Mouse (Mus musculus) heart, postnatal 36 days (tissue): ENCODE data around the gene Zdhhc5. TPM values are rescaled to one million over a fixed set of nuclear protein-coding genes. Genes with fewer than 3 reads are reported as not detected.
"Not testable (repeated sequence)": the region's sequence is repeated elsewhere in the genome, so short reads cannot be mapped to it uniquely, and the experiment has no call there.

ENCODE experiments used
- DNase-seq, 2 experiments: peaks; one replicate each; pipeline ENCODE4 v3.0.0; 2021 to 2022
- intact Hi-C: fragments of 180-260 bp; cut with DNase I; formaldehyde crosslinking; loops from one replicate; pipeline ENCODE4 v1.15.1; 2025
- total RNA-seq, 2 experiments: library from RNA; stranded (reverse); gene quantifications; 2 replicates each; pipeline ENCODE4 v1.2.3; 2021

Gene Zdhhc5
- total RNA-seq, 2 experiments from 2014 or later = 62.4 to 63.4 TPM

DNA sequence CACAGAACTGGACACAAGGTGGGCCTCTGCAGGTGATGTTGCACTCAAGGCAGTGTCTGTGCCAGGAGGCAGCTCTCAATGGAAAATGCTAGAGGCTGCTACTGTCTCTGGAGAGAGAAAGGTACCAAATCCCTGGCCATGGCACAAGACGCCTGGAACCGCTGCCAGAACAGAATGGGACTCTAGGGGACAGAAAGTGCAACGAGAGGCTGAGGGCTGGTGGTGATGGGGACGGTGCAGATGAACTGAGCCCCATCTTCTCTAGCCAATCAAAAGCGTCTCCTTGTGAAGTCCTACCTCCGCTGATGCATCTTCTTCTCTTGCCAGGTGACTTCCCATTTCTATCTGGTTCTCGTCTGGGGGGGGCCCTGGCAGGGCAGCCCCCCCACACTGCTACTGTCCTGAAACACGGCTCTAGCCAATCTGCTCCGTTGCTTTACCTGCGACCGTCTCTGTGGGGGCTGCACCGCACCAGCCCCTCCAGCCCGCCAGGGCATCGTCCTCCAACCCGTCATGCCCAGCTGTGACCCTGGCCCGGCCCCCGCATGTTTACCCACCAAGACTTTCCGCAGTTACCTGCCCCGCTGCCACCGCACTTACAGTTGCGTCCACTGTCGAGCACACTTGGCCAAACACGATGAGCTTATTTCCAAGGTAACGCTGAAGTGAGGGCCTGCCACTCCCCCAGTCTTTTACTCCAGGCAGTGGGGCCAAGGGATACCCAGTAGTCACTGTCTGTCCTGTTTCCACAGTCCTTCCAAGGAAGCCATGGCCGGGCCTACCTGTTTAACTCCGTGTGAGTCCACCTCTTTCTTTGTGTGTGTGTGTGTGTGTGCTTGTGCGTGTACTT is 21.6 kb upstream of the Zdhhc5 start:
- DNase-seq = no peak
- intact Hi-C loops = no loop called here

DNA sequence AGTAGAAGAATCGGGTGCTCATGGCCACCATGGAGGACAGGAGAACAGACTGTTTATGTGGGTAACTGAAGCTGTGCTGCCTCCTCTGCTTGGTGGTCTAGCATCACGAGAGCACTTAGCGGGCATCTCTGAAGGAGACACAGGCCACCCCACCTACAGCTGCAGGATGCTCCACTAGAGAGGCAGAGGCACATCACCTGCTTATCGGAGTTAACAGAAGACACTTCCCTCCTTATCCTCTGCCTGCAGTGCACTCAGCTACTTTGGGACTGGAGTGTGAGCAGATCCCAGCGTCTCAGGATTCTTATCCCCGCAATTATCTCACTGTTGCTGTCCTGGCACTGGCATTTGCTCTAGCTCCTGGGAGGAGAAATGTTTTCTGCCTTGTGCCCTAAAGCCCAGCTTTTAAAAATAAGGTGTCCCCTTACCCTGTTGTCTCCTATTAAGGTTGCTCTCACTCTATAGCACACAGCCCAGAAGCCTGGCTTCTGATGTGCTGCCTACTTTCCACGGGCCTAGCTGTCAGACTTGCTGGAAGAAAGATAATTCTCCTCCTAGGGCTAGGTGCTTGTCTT is 20.5 kb upstream of the Zdhhc5 start:
- intact Hi-C loops = no loop called here
- no peak for DNase-seq

DNA sequence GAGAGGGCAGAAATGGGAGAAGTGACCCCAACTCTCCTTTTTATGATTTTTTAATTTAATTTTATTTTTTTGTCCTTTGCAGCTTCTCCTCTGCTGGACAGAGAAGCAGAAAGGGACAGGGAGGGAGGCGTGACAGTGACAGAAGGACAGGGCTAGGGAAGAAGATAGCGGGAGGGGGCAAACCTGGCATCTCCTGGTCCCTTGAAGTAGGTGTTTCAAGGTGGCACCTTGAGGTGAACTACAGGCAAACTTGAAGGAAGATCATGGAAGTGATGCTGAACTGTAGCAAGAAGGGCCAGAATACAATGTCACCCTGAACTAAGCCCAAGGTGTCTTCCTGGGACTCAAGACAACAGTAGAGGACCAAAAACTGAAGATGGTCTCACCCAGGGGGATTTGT is 19.9 kb upstream of the Zdhhc5 start:
- intact Hi-C loops = no loop called here
- DNase-seq = no peak

DNA sequence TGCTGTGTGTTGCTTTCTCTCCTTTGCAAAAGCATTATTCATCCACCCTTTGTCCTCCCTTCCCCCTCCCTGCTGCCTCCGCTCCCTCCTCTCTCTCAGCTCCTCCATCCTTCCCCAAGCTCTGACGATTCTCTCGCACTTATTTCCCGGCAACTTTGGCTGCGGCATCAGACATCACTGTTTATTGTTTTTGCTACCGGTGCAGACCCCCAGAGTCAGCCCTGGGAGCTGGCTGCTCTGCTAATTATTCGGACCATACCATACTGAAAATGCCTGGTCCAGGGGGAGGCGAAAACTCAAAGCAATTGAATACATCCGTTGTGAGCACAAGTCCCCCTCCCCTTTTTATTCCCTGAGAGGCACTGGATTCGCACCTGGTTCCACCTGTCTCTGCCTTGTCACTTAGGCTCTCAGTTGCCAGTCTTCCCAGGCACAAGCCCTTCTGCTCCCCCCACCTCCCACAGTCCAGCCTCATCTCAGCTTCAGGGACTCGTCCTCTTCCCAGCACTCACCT is 19.4 kb upstream of the Zdhhc5 start:
- no peak for DNase-seq
- intact Hi-C loops = no loop called here

DNA sequence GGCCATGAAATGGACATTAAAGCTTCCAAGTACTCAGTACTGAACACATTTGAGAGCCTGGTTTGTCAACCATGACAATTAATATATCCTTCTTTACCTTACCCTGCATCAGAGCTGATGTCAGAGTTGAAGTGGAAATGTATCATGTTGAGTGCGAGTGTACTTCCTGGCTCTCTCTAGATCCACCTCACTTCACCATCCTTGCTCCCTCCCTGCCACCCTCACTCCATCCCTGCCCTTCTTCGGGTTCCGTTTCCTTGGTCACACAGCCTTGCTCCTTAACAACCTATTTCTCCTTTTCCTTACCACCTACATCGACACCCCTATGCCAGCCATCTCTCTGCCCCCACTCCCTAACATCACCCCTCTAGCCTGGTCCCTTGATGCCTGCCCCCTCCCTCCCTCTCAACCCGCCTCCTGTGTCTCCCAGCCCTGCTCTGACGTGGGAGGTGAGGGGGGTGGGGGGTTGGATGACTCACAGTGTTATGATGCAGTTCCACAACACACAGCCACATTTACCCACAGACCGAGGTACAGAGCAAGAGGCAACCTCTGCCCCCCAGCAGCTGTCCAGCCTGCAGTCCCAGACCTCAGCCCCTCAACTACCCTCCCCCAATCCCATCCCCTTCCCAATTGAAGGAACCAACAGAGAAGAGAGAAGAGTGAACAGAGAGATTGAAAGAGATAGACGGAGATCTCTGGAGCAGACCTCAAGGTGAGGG is 18.8 kb upstream of the Zdhhc5 start, which contains the start of gene Ypel4:
TSS of gene Ypel4 (plus strand) at position 480 of the 722 bp plus-strand sequence.
- intact Hi-C loops = no loop called here
- DNase-seq = peak in 1 of 2 experiments; percentile 51

DNA sequence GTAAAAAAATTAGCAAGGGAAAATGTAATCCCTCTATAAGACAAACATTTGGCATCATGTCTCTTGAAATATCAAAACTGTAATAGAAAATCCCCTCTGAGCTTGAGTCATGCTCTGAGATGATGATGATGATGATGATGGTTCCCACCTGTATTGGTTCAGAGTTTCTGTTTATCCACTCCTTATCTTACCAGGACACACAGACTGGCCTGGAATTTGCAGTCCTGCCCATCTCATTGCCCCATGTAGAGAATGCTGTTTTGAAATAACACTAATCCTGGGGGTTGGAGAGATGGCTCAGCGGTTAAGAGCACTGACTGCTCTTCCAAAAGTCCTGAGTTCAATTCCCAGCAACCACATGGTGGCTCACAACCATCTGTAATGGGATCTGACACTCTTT is 17.4 kb upstream of the Zdhhc5 start:
- no peak for DNase-seq
- intact Hi-C loops = no loop called here

DNA sequence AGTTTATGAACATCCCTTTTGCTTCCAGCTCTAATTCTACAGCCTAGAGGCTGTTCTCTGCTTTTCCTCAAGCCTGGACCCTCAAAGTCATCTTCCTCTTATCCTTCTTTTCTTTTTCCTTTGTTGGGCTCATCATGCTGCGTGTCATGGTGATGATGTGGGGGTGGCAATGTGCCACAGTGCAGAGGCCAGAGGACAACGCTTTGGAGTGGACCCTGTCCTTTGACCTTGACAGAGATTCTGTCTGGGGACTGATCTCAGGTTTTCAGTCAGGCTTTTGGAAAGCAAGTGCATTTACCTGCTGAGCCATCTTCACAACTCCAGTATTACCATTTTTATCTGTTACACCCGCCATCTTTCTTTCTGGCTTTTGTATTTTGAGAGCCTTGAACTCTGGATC is 16.2 kb upstream of the Zdhhc5 start:
- intact Hi-C loops = no loop called here

DNA sequence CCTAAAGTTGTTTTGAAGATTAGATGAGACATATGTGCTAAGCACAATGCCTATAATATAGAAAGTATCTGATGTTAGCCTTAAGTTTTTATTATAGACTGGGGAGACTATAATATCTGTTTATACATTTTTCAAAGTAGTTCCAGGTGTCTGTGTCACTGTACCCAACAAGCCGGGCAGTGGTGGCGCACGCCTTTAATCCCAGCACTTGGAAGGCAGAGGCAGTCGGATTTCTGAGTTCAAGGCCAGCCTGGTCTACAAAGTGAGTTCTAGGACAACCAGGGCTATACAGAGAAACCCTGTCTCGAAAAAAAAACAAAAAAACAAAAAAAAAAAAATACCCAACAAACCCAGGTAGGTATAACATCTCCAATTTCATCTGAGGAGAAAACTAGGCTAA is 13.2 kb upstream of the Zdhhc5 start:
- intact Hi-C loops, DNase-seq: not testable (repeated sequence)

More for the DNA sequence above, 16.2 kb upstream of the Zdhhc5 start:
- no peak for DNase-seq

DNA sequence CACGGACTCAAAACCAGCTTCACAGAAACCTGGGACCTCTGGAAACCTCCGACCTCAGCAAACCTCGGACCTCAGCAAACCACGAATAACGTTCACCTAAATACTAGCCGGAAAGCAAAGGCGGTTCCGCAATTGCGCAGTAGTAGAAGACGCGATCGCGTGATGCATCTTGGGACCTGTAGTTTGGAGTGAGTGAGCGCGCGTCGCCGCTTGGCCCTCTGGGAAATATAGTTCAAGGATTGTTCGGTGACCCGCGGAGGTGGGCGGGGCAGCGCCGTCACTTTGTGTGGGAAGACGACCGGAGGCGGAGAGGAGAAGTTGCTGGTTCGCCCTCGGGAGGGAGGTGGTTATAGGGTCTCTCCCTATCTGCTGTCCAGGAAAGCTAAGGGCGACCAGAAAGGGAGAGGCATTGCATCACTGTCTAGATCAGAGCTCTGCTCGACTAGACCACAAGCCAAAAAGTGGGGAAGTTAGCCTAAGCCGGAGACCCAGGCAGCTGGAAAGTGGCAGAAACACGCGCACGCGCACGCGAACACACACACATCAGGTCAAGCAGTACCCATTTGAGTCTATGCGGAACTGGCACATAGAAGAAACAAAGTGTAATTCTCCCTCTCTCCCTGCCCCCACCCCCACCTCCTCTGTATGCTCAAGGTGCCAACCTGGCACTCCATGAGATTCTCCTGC is 12.3 kb upstream of the Zdhhc5 start, which contains the start of gene Clp1:
TSS of gene Clp1 (minus strand) at position 179 of the 687 bp plus-strand sequence.
- DNase-seq = peak; percentile 93 to 95
- intact Hi-C loops = no loop called here

DNA sequence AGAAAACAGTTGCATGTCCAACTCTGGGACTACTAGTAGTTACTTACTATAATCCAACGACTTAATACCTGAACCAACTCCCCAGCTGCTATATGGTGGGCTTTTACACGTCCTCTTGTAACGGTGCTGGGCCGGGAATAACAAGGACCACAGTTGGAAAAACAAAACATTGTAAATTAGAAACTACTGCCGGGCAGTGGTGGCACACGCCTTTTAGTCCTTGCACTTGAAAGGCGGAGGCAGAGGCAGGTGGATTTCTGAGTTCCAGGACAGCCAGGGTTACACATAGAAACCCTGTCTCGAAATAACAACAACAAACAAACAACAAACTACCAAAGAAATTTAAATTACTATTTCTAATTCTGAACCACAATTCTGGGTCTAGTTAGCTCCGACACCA is 11.7 kb upstream of the Zdhhc5 start:
- intact Hi-C loops = loop anchor here (1.0 kb wide), 1 partner anchor 10 kb away; no protein-coding TSS in a partner anchor
- DNase-seq = no peak

DNA sequence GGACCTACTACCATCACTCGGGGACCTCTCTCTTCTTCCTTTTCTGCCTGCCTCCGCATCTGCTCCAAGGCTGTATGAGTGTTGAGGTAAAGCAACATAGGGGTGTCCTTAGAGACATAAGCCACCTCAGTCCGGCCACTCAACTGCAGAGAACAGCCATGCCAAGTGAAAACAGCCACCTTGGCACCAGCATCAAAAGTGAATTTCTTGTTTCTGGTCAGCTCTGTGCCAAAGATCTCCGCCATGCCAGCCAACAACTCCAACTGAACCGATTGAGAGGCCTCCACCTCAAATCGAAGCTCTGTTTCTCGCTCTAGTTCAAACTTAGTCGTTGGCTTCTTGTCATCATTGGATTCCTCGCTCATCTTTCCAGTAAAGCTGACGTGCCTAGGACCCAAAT is 10.8 kb upstream of the Zdhhc5 start:
- no peak for DNase-seq
- intact Hi-C loops = loop anchor here (1.0 kb wide), 1 partner anchor 9 kb away; no protein-coding TSS in a partner anchor

DNA sequence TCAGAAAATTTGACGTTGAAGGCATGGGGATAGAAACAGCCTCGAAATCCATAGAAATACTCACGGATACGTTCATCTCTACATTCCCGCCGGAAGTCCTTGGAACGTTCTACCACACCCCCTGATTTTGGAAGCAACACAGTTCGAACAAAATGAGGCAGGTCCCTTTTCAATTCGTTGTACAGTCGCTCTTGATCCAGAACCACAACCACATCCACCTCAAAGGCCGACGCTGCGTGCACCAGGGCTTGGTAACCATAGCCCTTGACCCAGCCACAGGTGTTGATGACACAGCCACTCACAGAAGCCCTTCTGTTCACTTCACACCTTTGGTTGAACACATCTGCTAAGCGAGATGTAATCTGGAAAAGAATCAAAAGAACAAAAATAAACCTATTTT is 8.9 kb upstream of the Zdhhc5 start:
- intact Hi-C loops = no loop called here
- no peak for DNase-seq

DNA sequence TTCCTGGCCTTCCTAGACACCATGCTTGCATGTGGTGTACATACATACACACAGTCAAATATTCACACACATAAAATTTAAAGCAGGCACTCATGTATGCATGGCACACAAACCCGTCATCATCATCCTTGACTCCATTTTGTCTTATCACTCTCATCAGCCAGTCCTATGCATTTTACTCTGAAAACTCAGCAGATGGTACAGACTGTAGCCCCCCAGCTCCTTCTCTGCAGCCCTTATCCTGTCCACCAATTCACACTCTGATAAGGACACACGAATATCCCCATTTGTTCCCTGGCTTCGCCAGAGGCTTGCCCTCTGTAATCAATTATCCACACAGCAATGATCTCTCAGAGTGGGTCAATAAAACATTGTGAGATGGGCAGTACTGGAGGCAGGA is 6.2 kb upstream of the Zdhhc5 start:
- no peak for DNase-seq
- intact Hi-C loops = no loop called here

DNA sequence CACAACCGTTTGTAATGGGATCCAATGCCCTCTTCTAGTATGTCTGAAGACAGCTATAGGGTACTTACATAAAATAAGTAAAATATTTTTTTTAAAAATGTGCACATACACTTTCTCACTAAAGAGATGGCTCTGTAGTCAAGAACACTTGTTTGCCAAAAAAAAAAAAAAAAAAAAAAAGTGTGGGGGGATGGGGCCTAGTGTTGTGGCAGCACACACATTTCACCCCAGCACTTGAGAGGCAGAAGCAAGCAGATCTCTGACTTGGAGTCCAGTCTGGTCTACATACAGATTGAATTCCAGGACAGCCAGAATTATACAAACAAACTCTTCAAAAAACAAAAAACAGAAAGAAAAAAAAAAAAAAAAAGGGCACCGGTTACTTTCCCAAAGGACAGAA is 5.7 kb upstream of the Zdhhc5 start:
- DNase-seq = no peak
- intact Hi-C loops = no loop called here

DNA sequence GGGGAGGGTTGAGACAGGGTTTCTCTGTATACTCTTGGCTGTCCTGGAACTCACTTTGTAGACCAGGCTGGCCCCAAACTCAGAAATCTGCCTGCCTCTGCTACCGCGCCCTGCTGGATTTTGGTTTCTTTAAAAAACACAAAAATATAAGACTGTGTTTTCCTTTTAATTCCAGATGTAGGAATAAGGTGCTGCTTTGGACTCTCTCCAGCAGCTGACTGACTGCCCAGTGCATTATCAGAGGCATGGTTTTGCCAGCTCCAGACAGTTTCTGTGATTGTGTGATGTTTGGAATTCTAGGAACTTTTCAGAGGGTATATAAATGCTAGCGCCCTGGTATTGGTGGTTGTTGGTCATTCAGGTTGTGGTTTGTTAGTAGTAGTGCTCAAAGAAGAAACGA is 2.4 kb upstream of the Zdhhc5 start:
- intact Hi-C loops = loop anchor here (10.0 kb wide), 2 partner anchors 327 to 1073 kb away; partner anchors contain the start of genes Tnks1bp1 and Zc3h15
- DNase-seq = no peak

DNA sequence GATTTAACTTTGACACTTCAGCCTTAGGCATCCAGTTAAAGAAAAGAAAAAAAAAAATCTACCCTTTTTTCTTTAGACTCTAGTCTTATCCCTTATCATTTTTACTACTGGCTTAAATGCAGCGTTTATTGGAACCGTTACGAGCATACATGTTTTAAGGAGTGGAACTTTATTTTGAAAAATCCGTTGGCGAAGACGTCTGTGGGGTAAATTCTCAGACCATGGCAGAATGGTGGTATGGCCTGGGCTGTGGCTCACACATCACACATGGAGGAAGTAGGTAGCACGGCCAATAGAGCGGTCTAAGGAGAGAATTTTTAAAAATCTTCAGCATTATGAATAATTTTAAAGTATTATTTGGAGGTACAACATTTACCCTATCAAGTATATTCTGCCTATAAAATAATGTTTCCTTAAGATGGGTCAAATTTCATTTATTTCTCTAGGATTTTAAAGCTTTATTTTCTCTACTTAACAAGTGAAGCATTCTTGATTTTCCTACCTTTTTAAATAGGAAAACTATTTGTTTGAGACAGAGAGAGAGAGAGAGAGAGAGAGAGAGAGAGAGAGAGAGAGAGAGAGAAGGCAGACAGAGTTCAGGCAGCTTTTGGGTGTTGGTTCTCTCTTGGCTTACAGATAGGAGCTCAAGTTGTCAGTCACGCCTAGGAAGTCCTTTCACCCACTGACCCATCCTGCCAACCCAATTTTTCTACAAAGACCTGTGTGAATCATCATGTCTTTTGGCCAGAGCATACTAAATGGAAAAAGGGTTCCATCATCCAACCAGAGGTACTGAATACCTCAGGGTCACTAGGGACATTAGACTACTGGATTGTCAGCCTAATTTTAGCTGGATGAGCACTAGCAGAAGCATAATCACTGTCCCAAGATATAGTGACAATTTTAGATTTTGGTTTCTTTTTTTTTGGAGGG is 1.7 kb upstream of the Zdhhc5 start:
- intact Hi-C loops = loop anchor here (1.0 to 10.0 kb wide), 3 partner anchors 10 to 1072 kb away; partner anchors contain the start of genes Tnks1bp1 and Zc3h15
- no peak for DNase-seq

DNA sequence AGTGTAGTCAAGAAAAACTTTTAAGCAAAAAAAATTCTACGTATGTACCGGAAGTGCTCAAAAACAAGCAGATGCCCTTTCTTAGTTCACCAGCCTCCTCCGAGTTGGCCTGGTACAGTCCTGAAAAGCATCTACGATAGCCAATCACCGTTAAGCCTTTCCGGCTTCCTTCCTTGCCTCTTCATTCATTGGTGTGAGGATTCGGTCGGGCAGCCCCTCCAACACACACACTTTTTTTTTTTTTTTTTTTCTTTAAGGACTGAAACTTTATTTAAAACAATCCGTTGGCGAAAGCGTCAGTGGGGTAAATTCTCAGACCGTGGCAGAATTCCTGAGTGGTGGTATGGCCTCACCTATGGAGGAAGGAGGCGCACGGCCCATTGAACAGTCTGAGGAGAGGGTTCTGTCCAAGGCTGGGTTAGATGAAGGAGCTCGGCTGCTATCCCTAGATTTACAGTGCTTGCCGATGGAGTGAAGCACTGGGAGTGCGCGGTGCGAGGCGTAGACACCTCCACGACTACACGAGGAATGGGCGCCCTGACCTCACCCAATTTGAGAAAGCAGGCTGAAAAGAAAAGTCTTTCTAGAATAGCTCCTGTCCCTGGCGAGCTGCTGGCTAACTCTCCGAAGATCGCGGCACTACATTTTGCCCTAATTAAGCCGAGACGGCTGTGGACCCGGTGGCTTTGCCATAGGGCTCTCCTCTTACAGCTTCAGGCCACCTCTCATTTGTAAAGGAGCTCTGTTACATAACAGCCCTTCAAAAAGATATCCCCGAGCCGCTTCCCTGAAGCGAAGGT is 782 bp upstream of the Zdhhc5 start:
- intact Hi-C loops = loop anchor here (1.0 to 10.0 kb wide), 4 partner anchors 11 to 1071 kb away; partner anchors contain the start of genes Gm28635, Med19, Tmx2 and Tnks1bp1
- peak; percentile 65 to 83 for DNase-seq

DNA sequence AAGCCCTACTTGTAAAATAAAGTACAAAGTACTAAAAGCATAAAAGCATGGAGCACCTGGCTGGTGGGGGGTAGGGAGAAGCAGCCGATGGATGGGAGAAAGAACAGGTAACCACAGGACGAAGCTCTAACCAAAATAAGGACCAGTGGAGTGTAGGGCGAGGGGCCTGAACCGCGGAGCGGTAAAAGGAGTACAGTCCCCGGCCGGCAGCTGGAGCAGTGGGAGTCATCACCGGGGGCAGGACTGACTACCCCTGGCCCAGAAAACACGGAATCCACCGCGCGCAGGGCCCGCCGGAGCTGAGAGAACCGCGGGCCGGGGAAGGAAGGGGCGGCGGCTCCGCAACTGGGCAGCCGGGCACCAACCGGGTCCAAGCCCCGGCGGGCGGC is 564 bp downstream of the Zdhhc5 start:
- no peak for DNase-seq
- intact Hi-C loops = loop anchor here (2.0 to 10.0 kb wide), 3 partner anchors 36 to 1070 kb away; partner anchors contain the start of genes Gm28635, Med19, Tmx2 and Tnks1bp1
